Comparison of ENCODE assay signal across 21 mouse cellular contexts in the genomic region with DNA sequence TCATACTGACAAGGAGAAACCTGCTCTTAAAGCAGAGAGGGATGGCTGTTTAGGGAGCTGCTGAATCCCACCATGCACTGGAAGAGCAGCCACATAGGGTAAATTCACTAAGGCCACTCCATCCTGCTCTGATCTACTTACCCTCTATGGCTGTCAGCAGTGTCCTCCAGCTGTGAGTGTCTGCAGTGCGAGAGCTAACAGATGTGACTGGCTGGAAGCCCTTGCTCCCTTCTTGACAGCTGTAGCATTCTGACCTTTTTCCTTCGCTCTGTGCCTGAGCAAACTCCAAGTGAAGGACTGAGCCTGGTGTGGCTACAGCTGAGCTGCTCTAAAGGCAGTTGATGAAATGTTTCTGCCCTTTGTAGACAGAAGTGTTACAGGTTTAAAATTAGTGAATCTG.
DNase-seq lines count a peak whose midpoint lies in the region; ATAC-seq lines count a peak whose summit lies in the region.
"Had no signal": no experiment of that assay in that cellular context is flagged by ENCODE, and none has a peak within 500 bp of the region (broad histone marks: within the 10 kb centered on the region; RNA-seq: fewer than 3 reads in every experiment).

No protein-coding gene starts in this region.

- H3K27ac ChIP-seq in hindbrain, embryonic 10.5 days: no peak overlapping the region
- no peak overlapping the region for H3K27ac ChIP-seq in hindbrain, embryonic 16.5 days (ENCODE audit: low read depth, low read length)
- no peak overlapping the region for H3K27ac ChIP-seq in limb, embryonic 13.5 days
- no peak overlapping the region for H3K27ac ChIP-seq in limb, embryonic 10.5 days
- H3K27ac ChIP-seq in neural tube, embryonic 11.5 days (ENCODE audit: low read depth, low read length): no peak overlapping the region
- H3K27ac ChIP-seq in neural tube, embryonic 15.5 days (replicated peaks): no peak overlapping the region
- H3K27ac ChIP-seq in stomach, embryonic 16.5 days (ENCODE audit: low read length): no peak overlapping the region
- H3K27ac ChIP-seq: embryonic facial prominence, embryonic 15.5 days; forebrain, embryonic 10.5 days; layer of hippocampus, adult 2 months; limb, embryonic 15.5 days had no signal

- no peaks in the 10 kb centered on the region for H3K9me3 ChIP-seq in hindbrain, embryonic 10.5 days
- H3K9me3 ChIP-seq in hindbrain, embryonic 16.5 days (ENCODE audit: control insufficient read depth, low read length): no peaks in the 10 kb centered on the region
- no peaks in the 10 kb centered on the region for H3K9me3 ChIP-seq in limb, embryonic 13.5 days
- no peaks in the 10 kb centered on the region for H3K9me3 ChIP-seq in limb, embryonic 10.5 days (replicated peaks)
- no peaks in the 10 kb centered on the region for H3K9me3 ChIP-seq in neural tube, embryonic 11.5 days (ENCODE audit: control insufficient read depth, low read length)
- H3K9me3 ChIP-seq in neural tube, embryonic 15.5 days (replicated peaks): no peaks in the 10 kb centered on the region
- H3K9me3 ChIP-seq in stomach, embryonic 16.5 days (replicated peaks; ENCODE audit: control insufficient read depth, low read length): no peaks in the 10 kb centered on the region
- H3K9me3 ChIP-seq: embryonic facial prominence, embryonic 15.5 days; forebrain, embryonic 10.5 days; limb, embryonic 15.5 days had no signal

- 72% methylated on average over 2 of the region's 2 CpGs for WGBS in hindbrain, embryonic 10.5 days
- 77% methylated on average over 2 of the region's 2 CpGs for WGBS in hindbrain, embryonic 16.5 days
- 64% methylated on average over 2 of the region's 2 CpGs for WGBS in limb, embryonic 13.5 days
- WGBS in limb, embryonic 10.5 days: 86% methylated on average over 2 of the region's 2 CpGs
- 66% methylated on average over 2 of the region's 2 CpGs for WGBS in neural tube, embryonic 11.5 days
- 86% methylated on average over 2 of the region's 2 CpGs for WGBS in neural tube, embryonic 15.5 days
- WGBS in stomach, embryonic 16.5 days: 51% methylated on average over 2 of the region's 2 CpGs

- H3K4me1 ChIP-seq in hindbrain, embryonic 10.5 days (replicated peaks): no peaks in the 10 kb centered on the region
- no peaks in the 10 kb centered on the region for H3K4me1 ChIP-seq in hindbrain, embryonic 16.5 days (ENCODE audit: control insufficient read depth, insufficient read depth, low read depth, low read length)
- no peaks in the 10 kb centered on the region for H3K4me1 ChIP-seq in limb, embryonic 13.5 days
- no peaks in the 10 kb centered on the region for H3K4me1 ChIP-seq in limb, embryonic 10.5 days
- H3K4me1 ChIP-seq in neural tube, embryonic 11.5 days (ENCODE audit: control insufficient read depth, insufficient read depth, low read length): no peaks in the 10 kb centered on the region
- no peaks in the 10 kb centered on the region for H3K4me1 ChIP-seq in neural tube, embryonic 15.5 days
- no peaks in the 10 kb centered on the region for H3K4me1 ChIP-seq in stomach, embryonic 16.5 days (ENCODE audit: control insufficient read depth, insufficient read depth, low read length)
- H3K4me1 ChIP-seq: embryonic facial prominence, embryonic 15.5 days; forebrain, embryonic 10.5 days; limb, embryonic 15.5 days had no signal

- no peak overlapping the region for H3K4me2 ChIP-seq in hindbrain, embryonic 16.5 days (ENCODE audit: low read length)
- no peak overlapping the region for H3K4me2 ChIP-seq in limb, embryonic 13.5 days (replicated peaks)
- H3K4me2 ChIP-seq in neural tube, embryonic 11.5 days (ENCODE audit: low read depth): no peak overlapping the region
- H3K4me2 ChIP-seq in neural tube, embryonic 15.5 days: no peak overlapping the region
- H3K4me2 ChIP-seq in stomach, embryonic 16.5 days (ENCODE audit: low read depth, low read length): no peak overlapping the region
- H3K4me2 ChIP-seq: embryonic facial prominence, embryonic 15.5 days; limb, embryonic 15.5 days had no signal

- DNase-seq in hindbrain, embryonic 10.5 days (ENCODE audit: low spot score): peak; percentile 3
- no peak for DNase-seq in limb, embryonic 10.5 days (ENCODE audit: low spot score)
- peak; percentile 27 for DNase-seq in neural tube, embryonic 11.5 days (ENCODE audit: low spot score)
- DNase-seq: cerebellum, adult 2 months; forebrain, postnatal 0 days; gastrocnemius, postnatal 36 days; kidney, adult 8-10 months; layer of hippocampus, postnatal 36 days; liver, postnatal 0 days; midbrain, embryonic 14.5 days; retina, postnatal 1 day; right cerebral cortex, postnatal 4 days; thymus, postnatal 36 days had no signal

- H3K27me3 ChIP-seq in hindbrain, embryonic 10.5 days (ENCODE audit: insufficient read depth, poor library complexity, severe bottlenecking): no peaks in the 10 kb centered on the region
- H3K27me3 ChIP-seq in hindbrain, embryonic 16.5 days (replicated peaks; ENCODE audit: control insufficient read depth, insufficient read depth, low read length): no peaks in the 10 kb centered on the region
- no peaks in the 10 kb centered on the region for H3K27me3 ChIP-seq in limb, embryonic 13.5 days
- H3K27me3 ChIP-seq in limb, embryonic 10.5 days (ENCODE audit: low read depth, poor library complexity, severe bottlenecking): no peaks in the 10 kb centered on the region
- H3K27me3 ChIP-seq in neural tube, embryonic 11.5 days (ENCODE audit: control insufficient read depth, insufficient read depth, low read length): no peaks in the 10 kb centered on the region
- H3K27me3 ChIP-seq in neural tube, embryonic 15.5 days (replicated peaks): no peaks in the 10 kb centered on the region
- H3K27me3 ChIP-seq in stomach, embryonic 16.5 days (ENCODE audit: control insufficient read depth, insufficient read depth, low read length): no peaks in the 10 kb centered on the region
- H3K27me3 ChIP-seq: embryonic facial prominence, embryonic 15.5 days; limb, embryonic 15.5 days had no signal

- no peak overlapping the region for H3K9ac ChIP-seq in hindbrain, embryonic 16.5 days (ENCODE audit: low read depth, low read length)
- H3K9ac ChIP-seq in limb, embryonic 13.5 days: no peak overlapping the region
- no peak overlapping the region for H3K9ac ChIP-seq in neural tube, embryonic 11.5 days (ENCODE audit: low read length)
- H3K9ac ChIP-seq in neural tube, embryonic 15.5 days (replicated peaks): no peak overlapping the region
- no peak overlapping the region for H3K9ac ChIP-seq in stomach, embryonic 16.5 days (ENCODE audit: low read length)
- H3K9ac ChIP-seq: embryonic facial prominence, embryonic 15.5 days; forebrain, postnatal 0 days; limb, embryonic 15.5 days; liver, postnatal 0 days had no signal

- peaks cover 14% of the 10 kb centered on the region; the same call in 1 of the 2 replicates for H3K36me3 ChIP-seq in hindbrain, embryonic 10.5 days
- H3K36me3 ChIP-seq in hindbrain, embryonic 16.5 days (ENCODE audit: control insufficient read depth, insufficient read depth, low read length): no peaks in the 10 kb centered on the region
- 0 out of 2 replicates have a peak, but pooled peaks cover 2% of the 10 kb centered on the region for H3K36me3 ChIP-seq in limb, embryonic 13.5 days
- peaks cover 8% of the 10 kb centered on the region for H3K36me3 ChIP-seq in limb, embryonic 10.5 days
- H3K36me3 ChIP-seq in neural tube, embryonic 11.5 days (ENCODE audit: control insufficient read depth, insufficient read depth, low read length): no peaks in the 10 kb centered on the region
- H3K36me3 ChIP-seq in neural tube, embryonic 15.5 days: no peaks in the 10 kb centered on the region
- H3K36me3 ChIP-seq in stomach, embryonic 16.5 days (ENCODE audit: control insufficient read depth, insufficient read depth, low read length): 0 out of 2 replicates have a peak, but pooled peaks cover 2% of the 10 kb centered on the region
- H3K36me3 ChIP-seq: embryonic facial prominence, embryonic 15.5 days; limb, embryonic 15.5 days had no signal

- ATAC-seq in hindbrain, embryonic 16.5 days: no peak
- ATAC-seq in limb, embryonic 13.5 days (ENCODE audit: low FRiP score, low read depth): 0 out of 2 replicates have a peak, but pooled peaks have one; percentile 19
- ATAC-seq in neural tube, embryonic 11.5 days (ENCODE audit: insufficient read depth, low FRiP score, low TSS enrichment): no peak
- ATAC-seq in neural tube, embryonic 15.5 days (ENCODE audit: low FRiP score): no peak
- ATAC-seq in stomach, embryonic 16.5 days (ENCODE audit: insufficient read depth, low FRiP score): peak; percentile 21; the same call in 1 of the 2 replicates
- ATAC-seq: forebrain, postnatal 0 days; liver, postnatal 0 days had no signal

- no peak overlapping the region for H3K4me3 ChIP-seq in hindbrain, embryonic 10.5 days
- H3K4me3 ChIP-seq in hindbrain, embryonic 16.5 days (ENCODE audit: low read length): no peak overlapping the region
- no peak overlapping the region for H3K4me3 ChIP-seq in limb, embryonic 13.5 days
- H3K4me3 ChIP-seq in limb, embryonic 10.5 days: no peak overlapping the region
- H3K4me3 ChIP-seq in neural tube, embryonic 11.5 days (ENCODE audit: low read depth, low read length): no peak overlapping the region
- no peak overlapping the region for H3K4me3 ChIP-seq in neural tube, embryonic 15.5 days (replicated peaks)
- no peak overlapping the region for H3K4me3 ChIP-seq in stomach, embryonic 16.5 days (replicated peaks; ENCODE audit: low read length)
- H3K4me3 ChIP-seq: embryonic facial prominence, embryonic 15.5 days; forebrain, embryonic 10.5 days; layer of hippocampus, adult 2 months; limb, embryonic 15.5 days had no signal

Comparison
In these comparisons a context has a peak if more than half of its experiments do, and no peak if none do; other contexts are left out.
1. ATAC-seq: peak in limb, embryonic 13.5 days (single experiment) and stomach, embryonic 16.5 days (single experiment); none in hindbrain, embryonic 16.5 days (single experiment), neural tube, embryonic 11.5 days (single experiment) and neural tube, embryonic 15.5 days (single experiment).